Mouse (Mus musculus): ENCODE measurements around the gene Mup10.
"Not testable (repeated sequence)": the region's sequence is repeated elsewhere in the genome, so short reads cannot be mapped to it uniquely, and the experiment has no call there.

Gene Mup10

GRCm38 (mm10) chr4:60582099-60582498, at the start of gene Mup10:
TSS of gene Mup10 (minus strand) at chr4:60582199.
- not testable (repeated sequence) for DNase-seq

Measured in cerebellum, postnatal 14 days (tissue).